Mouse (Mus musculus) forebrain, embryonic 15.5 days (tissue): ENCODE results near the gene Rap2b. TPM values are rescaled to one million over a fixed set of nuclear protein-coding genes. Genes with fewer than 3 reads are reported as not detected.

Experiments used
- ATAC-seq: fragments of 200-750 bp; cut with Nextera tagmentation; replicated peaks from 2 replicates; pipeline ENCODE4 v1.8.0; 2017; ENCODE audit warnings: mild to moderate bottlenecking, moderate TSS enrichment, moderate library complexity
- H3K27ac ChIP-seq: fragments of 300-500 bp; sonication (generic); replicated peaks from 2 replicates; pipeline ENCODE4 v1.5.1; 2015; ENCODE audit warnings: mild to moderate bottlenecking, inconsistent platforms
- H3K27me3 ChIP-seq: fragments of 300-500 bp; sonication (generic); 2 replicates; pipeline ENCODE4 v1.6.1; 2015; ENCODE audit warnings: inconsistent platforms
- H3K36me3 ChIP-seq: fragments of 300-500 bp; sonication (generic); 2 replicates; pipeline ENCODE4 v1.6.1; 2015; ENCODE audit warnings: mild to moderate bottlenecking, inconsistent platforms
- H3K4me1 ChIP-seq: fragments of 300-500 bp; sonication (generic); 2 replicates; pipeline ENCODE4 v1.6.1; 2015; ENCODE audit warnings: inconsistent platforms
- H3K4me2 ChIP-seq: fragments of 300-500 bp; sonication (generic); replicated peaks from 2 replicates; pipeline ENCODE4 v1.6.1; 2015; ENCODE audit warnings: mild to moderate bottlenecking, inconsistent platforms
- H3K4me3 ChIP-seq: fragments of 300-500 bp; sonication (generic); 2 replicates; pipeline ENCODE4 v1.5.1; 2015; ENCODE audit warnings: mild to moderate bottlenecking, inconsistent platforms
- H3K9ac ChIP-seq: fragments of 300-500 bp; sonication (generic); replicated peaks from 2 replicates; pipeline ENCODE4 v1.6.1; 2015; ENCODE audit warnings: mild to moderate bottlenecking, inconsistent platforms
- H3K9me3 ChIP-seq: fragments of 300-500 bp; sonication (generic); 2 replicates; pipeline ENCODE4 v1.6.1; 2016; ENCODE audit warnings: inconsistent platforms
- WGBS: fragments of 180-500 bp; shearing (Covaris S2); methylation state at CpG from one replicate; pipeline ENCODE4 v1.1.7; 2015; ENCODE audit warnings: mixed read lengths; 5-methylcytosine and 5-hydroxymethylcytosine counted together
- polyA plus RNA-seq: library from polyadenylated mRNA; unstranded; fragments of >200 nt; fragmentation: Nextera tagmentation; extraction: Ambion mirVana; gene quantifications from 2 replicates; pipeline ENCODE4 v1.2.1, GENCODE M21; 2015

Rap2b gene
- polyA plus RNA-seq, 1 experiment from 2014 or later = 17.4 TPM

- WGBS = 74% methylated on average over 1 of the region's 1 CpGs
- Histone ChIP-seq H3K36me3 (no peaks in the 10 kb centered on the region), H3K4me3 (no peak overlapping the region), H3K9me3 (no peaks in the 10 kb centered on the region), H3K27ac (no peak overlapping the region), H3K27me3 (no peaks in the 10 kb centered on the region), H3K4me2 (no peak overlapping the region), H3K4me1 (no peaks in the 10 kb centered on the region), H3K9ac (no peak overlapping the region)
- ATAC-seq = no peak
Measured at GRCm38 (mm10) chr3:61392881-61393280, 31.4 kb downstream of the Rap2b start.

DNA sequence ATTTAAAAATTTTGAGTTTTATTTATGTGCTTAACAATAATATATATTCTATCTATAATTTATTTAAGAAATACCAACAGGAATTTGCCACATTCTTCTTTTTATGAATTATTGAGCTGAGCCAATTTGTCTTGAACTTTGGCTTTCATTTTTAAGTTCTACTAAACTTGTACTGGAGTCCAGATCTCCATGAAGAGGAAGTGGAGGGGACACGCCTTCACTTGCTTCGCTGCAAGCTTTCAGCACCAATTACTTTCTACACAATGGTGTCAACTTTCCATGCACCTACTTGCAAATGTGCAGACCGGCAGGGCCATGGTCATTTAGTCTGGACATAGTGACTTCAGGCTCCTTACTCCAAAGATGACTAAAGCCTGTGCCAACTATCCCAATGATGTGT is 32.1 kb downstream of the Rap2b start:
- Histone ChIP-seq H3K27ac (no peak overlapping the region), H3K9me3 (no peaks in the 10 kb centered on the region), H3K4me1 (no peaks in the 10 kb centered on the region), H3K36me3 (no peaks in the 10 kb centered on the region), H3K27me3 (no peaks in the 10 kb centered on the region), H3K4me3 (no peak overlapping the region), H3K9ac (no peak overlapping the region), H3K4me2 (no peak overlapping the region)
- WGBS = 78% methylated on average over 3 of the region's 3 CpGs
- no peak for ATAC-seq

DNA sequence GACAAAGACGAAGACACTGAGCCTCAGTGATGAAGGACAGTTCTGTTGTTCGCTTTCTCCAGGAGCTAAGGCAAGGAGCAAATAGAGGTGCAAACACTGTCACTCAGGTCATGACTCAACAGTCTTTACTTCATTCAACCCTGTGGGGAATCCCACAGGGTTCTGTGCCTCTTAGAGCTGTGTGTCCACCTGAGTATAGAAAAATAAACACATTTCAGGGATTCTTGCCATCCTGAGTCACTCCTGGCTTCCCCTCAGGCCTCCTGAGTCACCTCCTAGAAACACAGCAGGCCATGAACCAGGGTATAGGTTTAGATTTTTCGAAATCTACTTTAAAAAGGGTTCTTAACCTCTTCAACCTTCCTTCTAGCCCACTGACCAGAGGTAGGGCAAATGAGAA is 33.9 kb downstream of the Rap2b start:
- no peak overlapping the region for H3K4me3 ChIP-seq
- no peaks in the 10 kb centered on the region for H3K27me3 ChIP-seq
- H3K9me3 ChIP-seq = no peaks in the 10 kb centered on the region
- no peak overlapping the region for H3K27ac ChIP-seq
- no peaks in the 10 kb centered on the region for H3K4me1 ChIP-seq
- no peak for ATAC-seq
- H3K36me3 ChIP-seq = no peaks in the 10 kb centered on the region
- H3K4me2 ChIP-seq = no peak overlapping the region
- H3K9ac ChIP-seq = no peak overlapping the region
- 86% methylated on average over 3 of the region's 3 CpGs for WGBS

DNA sequence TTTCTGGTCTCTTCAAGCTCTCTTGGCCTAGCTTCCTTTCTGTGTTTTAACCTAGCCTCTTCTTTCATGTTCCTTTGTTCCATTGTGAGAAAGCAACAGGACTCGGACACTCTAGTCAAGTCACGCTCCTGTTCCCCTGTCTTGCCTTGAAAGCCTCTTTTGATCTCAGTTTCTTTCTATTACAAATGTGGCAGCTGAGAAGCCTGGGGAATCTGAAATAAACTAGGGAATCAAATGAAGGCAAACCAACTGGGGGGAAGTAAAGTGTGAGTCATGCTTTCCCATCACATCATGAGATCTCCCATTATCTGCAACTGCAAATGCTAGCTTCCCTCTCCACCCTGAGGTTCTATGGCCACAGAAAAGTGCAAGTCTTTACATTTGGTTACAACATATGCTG is 35.3 kb downstream of the Rap2b start:
- H3K27ac ChIP-seq = no peak overlapping the region
- 7% methylated on average over 2 of the region's 2 CpGs for WGBS
- no peaks in the 10 kb centered on the region for H3K9me3 ChIP-seq
- no peaks in the 10 kb centered on the region for H3K27me3 ChIP-seq
- H3K4me1 ChIP-seq = no peaks in the 10 kb centered on the region
- no peak overlapping the region for H3K4me3 ChIP-seq
- no peak for ATAC-seq
- no peaks in the 10 kb centered on the region for H3K36me3 ChIP-seq
- H3K9ac ChIP-seq = no peak overlapping the region
- no peak overlapping the region for H3K4me2 ChIP-seq

GRCm38 (mm10) chr3:61400823-61401387 is 39.5 kb downstream of the Rap2b start:
- no peaks in the 10 kb centered on the region for H3K36me3 ChIP-seq
- H3K4me2 ChIP-seq = no peak overlapping the region
- H3K27me3 ChIP-seq = no peaks in the 10 kb centered on the region
- H3K27ac ChIP-seq = no peak overlapping the region
- no peaks in the 10 kb centered on the region for H3K9me3 ChIP-seq
- ATAC-seq = no peak
- no peak overlapping the region for H3K9ac ChIP-seq
- WGBS = 68% methylated on average over 1 of the region's 1 CpGs
- H3K4me1 ChIP-seq = no peaks in the 10 kb centered on the region
- H3K4me3 ChIP-seq = no peak overlapping the region

DNA sequence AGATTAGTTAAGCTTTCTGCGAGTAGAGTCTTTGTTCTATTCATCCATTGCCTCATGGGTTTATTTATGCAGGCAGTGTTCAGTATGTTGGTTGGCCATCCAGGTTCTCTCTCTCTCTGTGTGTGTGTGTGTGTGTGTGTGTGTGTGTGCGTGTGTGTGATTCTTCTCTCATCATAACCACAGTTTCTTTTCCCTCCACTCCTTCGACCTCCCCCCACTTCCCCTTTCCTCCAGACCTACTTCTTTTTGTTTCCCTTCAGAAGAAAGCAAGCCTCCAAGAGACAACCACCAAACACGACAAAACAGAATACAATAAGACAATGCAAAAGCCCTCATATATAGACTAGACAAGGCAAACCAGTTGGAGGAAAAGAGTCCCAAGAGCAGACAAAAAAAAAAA is 45.5 kb downstream of the Rap2b start:
- Histone ChIP-seq H3K36me3 (no peaks in the 10 kb centered on the region), H3K4me1 (no peaks in the 10 kb centered on the region), H3K4me2 (no peak overlapping the region), H3K4me3 (no peak overlapping the region), H3K9ac (no peak overlapping the region), H3K9me3 (no peaks in the 10 kb centered on the region), H3K27ac (no peak overlapping the region), H3K27me3 (no peaks in the 10 kb centered on the region)
- ATAC-seq = no peak
- 74% methylated on average over 4 of the region's 4 CpGs for WGBS

- no peaks in the 10 kb centered on the region for H3K36me3 ChIP-seq
- H3K27ac ChIP-seq = no peak overlapping the region
- no peaks in the 10 kb centered on the region for H3K4me1 ChIP-seq
- no peak overlapping the region for H3K9ac ChIP-seq
- H3K27me3 ChIP-seq = no peaks in the 10 kb centered on the region
- no peak overlapping the region for H3K4me3 ChIP-seq
- no peak for ATAC-seq
- H3K9me3 ChIP-seq = no peaks in the 10 kb centered on the region
- WGBS = 84% methylated on average over 6 of the region's 6 CpGs
- H3K4me2 ChIP-seq = no peak overlapping the region
Measured at GRCm38 (mm10) chr3:61409683-61410082, 48.2 kb downstream of the Rap2b start.

DNA sequence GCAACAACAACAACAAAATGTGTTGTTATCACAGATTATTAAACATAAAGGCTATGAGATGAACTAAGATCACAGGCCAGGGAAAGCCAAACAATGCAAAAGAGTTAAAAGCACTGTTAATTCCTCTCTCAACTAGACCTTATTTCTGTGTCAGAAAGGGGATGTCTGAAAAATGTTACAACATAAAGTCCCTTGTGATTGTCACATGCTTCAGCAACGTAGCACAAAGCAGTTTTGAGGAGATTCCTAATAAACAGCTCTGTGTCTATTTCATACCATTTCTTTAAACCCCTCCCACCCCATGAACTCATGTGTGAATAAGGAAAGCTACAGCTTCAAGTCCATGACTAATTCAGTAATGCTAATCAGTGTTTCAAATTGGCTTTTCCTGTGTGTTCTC is 54.4 kb downstream of the Rap2b start:
- no peaks in the 10 kb centered on the region for H3K4me1 ChIP-seq
- WGBS = 60% methylated on average over 1 of the region's 1 CpGs
- H3K9me3 ChIP-seq = no peaks in the 10 kb centered on the region
- H3K36me3 ChIP-seq = no peaks in the 10 kb centered on the region
- H3K27ac ChIP-seq = no peak overlapping the region
- ATAC-seq = no peak
- H3K27me3 ChIP-seq = no peaks in the 10 kb centered on the region
- no peak overlapping the region for H3K9ac ChIP-seq
- H3K4me2 ChIP-seq = no peak overlapping the region
- no peak overlapping the region for H3K4me3 ChIP-seq

Other genes with a start within 250 kb of the Rap2b start
- gene B430305J03Rik, start 4.3 kb downstream of the Rap2b start, polyA plus RNA-seq = not detected in 2 replicates